Mouse (Mus musculus) cortical plate, adult 2 months (tissue): ENCODE measurements around the gene Gm17509.

Source experiments
- CTCF ChIP-seq: fragments of 200-500 bp; IDR thresholded peaks from 2 replicates; pipeline ENCODE4 v1.5.1; 2011; ENCODE audit warnings: mild to moderate bottlenecking, control low read depth, low read length; ENCODE audit not compliant: insufficient read depth; ENCODE audit errors: extremely low read depth
- POLR2A ChIP-seq: fragments of 200-500 bp; IDR thresholded peaks from 2 replicates; pipeline ENCODE4 v1.6.1; 2011; ENCODE audit warnings: mild to moderate bottlenecking, low read length, control low read depth; ENCODE audit not compliant: insufficient read depth; ENCODE audit errors: extremely low read depth

GRCm38 (mm10) chr13:117195569-117196495, 25.0 kb downstream of the Gm17509 start:
- no peak for TF ChIP-seq POLR2A
- TF ChIP-seq CTCF, result no peak
